Mouse (Mus musculus): Measurements from ENCODE around the gene Trdmt1.

The Trdmt1 gene

GRCm38 (mm10) chr2:13492927-13493326, 51.5 kb downstream of the Trdmt1 start:
- no peak for DNase-seq

- no peak for DNase-seq
Measured at GRCm38 (mm10) chr2:13491734-13492133, 52.7 kb downstream of the Trdmt1 start, which contains the start of gene Cubn. Gene Cubn (minus strand): TSS chr2:13491813.

- no peak for DNase-seq
Measured at GRCm38 (mm10) chr2:13490480-13490879, 54.0 kb downstream of the Trdmt1 start.

GRCm38 (mm10) chr2:13486470-13486869, 58.0 kb downstream of the Trdmt1 start:
- no peak for DNase-seq

GRCm38 (mm10) chr2:13484566-13484965, 59.9 kb downstream of the Trdmt1 start:
- no peak for DNase-seq

GRCm38 (mm10) chr2:13480744-13481143, 63.7 kb downstream of the Trdmt1 start:
- no peak for DNase-seq

GRCm38 (mm10) chr2:13479165-13479564, 65.3 kb downstream of the Trdmt1 start:
- DNase-seq = no peak

GRCm38 (mm10) chr2:13470108-13470507, 74.4 kb downstream of the Trdmt1 start:
- DNase-seq = no peak

GRCm38 (mm10) chr2:13469641-13470040, 74.8 kb downstream of the Trdmt1 start:
- DNase-seq = no peak

- DNase-seq = no peak
Measured at GRCm38 (mm10) chr2:13466685-13467084, 77.8 kb downstream of the Trdmt1 start.

Data from spleen, adult 18-20 months (tissue).